Mouse (Mus musculus): ENCODE results near the gene Gdnf. TPM values are rescaled to one million over a fixed set of nuclear protein-coding genes. Genes with fewer than 3 reads are reported as not detected.

Gdnf gene
- polyA plus RNA-seq (2012; rRNA removed), result 0.58 and 0.86 TPM in 2 replicates

GRCm38 (mm10) chr15:7810556-7811252 lies at the start of gene Gdnf:
Gdnf (plus strand) TSS chr15:7810846.
- peak in 1 of 2 experiments; percentile 11 for DNase-seq (ENCODE audit: extremely low spot score in 1 of 2, low spot score in 1 of 2)

- no peak for DNase-seq (ENCODE audit: extremely low spot score in 1 of 2, low spot score in 1 of 2)
Observed at GRCm38 (mm10) chr15:7767166-7767565, 43.5 kb upstream of the Gdnf start.

- DNase-seq (ENCODE audit: extremely low spot score in 1 of 2, low spot score in 1 of 2), result no peak
Observed at GRCm38 (mm10) chr15:7772983-7773382, 37.7 kb upstream of the Gdnf start.

GRCm38 (mm10) chr15:7781517-7781916 lies 29.1 kb upstream of the Gdnf start:
- no peak for DNase-seq (ENCODE audit: extremely low spot score in 1 of 2, low spot score in 1 of 2)

GRCm38 (mm10) chr15:7809841-7810391 lies 730 bp upstream of the Gdnf start:
- no peak for DNase-seq (ENCODE audit: extremely low spot score in 1 of 2, low spot score in 1 of 2)

- DNase-seq (ENCODE audit: extremely low spot score in 1 of 2, low spot score in 1 of 2), result peak in 1 of 2 experiments; percentile 7
Observed at GRCm38 (mm10) chr15:7811253-7811625, 593 bp downstream of the Gdnf start.

- DNase-seq (ENCODE audit: extremely low spot score in 1 of 2, low spot score in 1 of 2), result peak in 1 of 2 experiments; percentile 11
Observed at GRCm38 (mm10) chr15:7811856-7812733, 1.4 kb downstream of the Gdnf start.

- DNase-seq (ENCODE audit: extremely low spot score in 1 of 2, low spot score in 1 of 2), result peak; percentile 14 to 84
Observed at GRCm38 (mm10) chr15:7812872-7813530, 2.4 kb downstream of the Gdnf start.

- peak in 1 of 2 experiments; percentile 27 for DNase-seq (ENCODE audit: extremely low spot score in 1 of 2, low spot score in 1 of 2)
Observed at GRCm38 (mm10) chr15:7813531-7814370, 3.1 kb downstream of the Gdnf start.

- no peak for DNase-seq (ENCODE audit: extremely low spot score in 1 of 2, low spot score in 1 of 2)
Observed at GRCm38 (mm10) chr15:7814371-7814680, 3.7 kb downstream of the Gdnf start.

GRCm38 (mm10) chr15:7814917-7815316 lies 4.3 kb downstream of the Gdnf start:
- DNase-seq (ENCODE audit: extremely low spot score in 1 of 2, low spot score in 1 of 2), result no peak

GRCm38 (mm10) chr15:7815521-7815944 lies 4.9 kb downstream of the Gdnf start:
- DNase-seq (ENCODE audit: extremely low spot score in 1 of 2, low spot score in 1 of 2), result no peak

- no peak for DNase-seq (ENCODE audit: extremely low spot score in 1 of 2, low spot score in 1 of 2)
Observed at GRCm38 (mm10) chr15:7823886-7824285, 13.2 kb downstream of the Gdnf start.

GRCm38 (mm10) chr15:7825530-7825929 lies 14.9 kb downstream of the Gdnf start:
- DNase-seq (ENCODE audit: extremely low spot score in 1 of 2, low spot score in 1 of 2), result no peak

- no peak for DNase-seq (ENCODE audit: extremely low spot score in 1 of 2, low spot score in 1 of 2)
Observed at GRCm38 (mm10) chr15:7835404-7835803, 24.8 kb downstream of the Gdnf start.

- no peak for DNase-seq (ENCODE audit: extremely low spot score in 1 of 2, low spot score in 1 of 2)
Observed at GRCm38 (mm10) chr15:7838060-7838920, 27.6 kb downstream of the Gdnf start.

- no peak for DNase-seq (ENCODE audit: extremely low spot score in 1 of 2, low spot score in 1 of 2)
Observed at GRCm38 (mm10) chr15:7838921-7839309, 28.3 kb downstream of the Gdnf start.

GRCm38 (mm10) chr15:7841664-7842063 lies 31.0 kb downstream of the Gdnf start:
- DNase-seq (ENCODE audit: extremely low spot score in 1 of 2, low spot score in 1 of 2), result no peak

- DNase-seq (ENCODE audit: extremely low spot score in 1 of 2, low spot score in 1 of 2), result no peak
Observed at GRCm38 (mm10) chr15:7842398-7842797, 31.8 kb downstream of the Gdnf start.
